Mouse (Mus musculus) cerebellum, adult 9-11 months (tissue): ENCODE measurements around the gene Mmp2.

Source experiments
- DNase-seq: peaks from one replicate; pipeline ENCODE4 v3.0.0; 2022

Gene Mmp2

DNA sequence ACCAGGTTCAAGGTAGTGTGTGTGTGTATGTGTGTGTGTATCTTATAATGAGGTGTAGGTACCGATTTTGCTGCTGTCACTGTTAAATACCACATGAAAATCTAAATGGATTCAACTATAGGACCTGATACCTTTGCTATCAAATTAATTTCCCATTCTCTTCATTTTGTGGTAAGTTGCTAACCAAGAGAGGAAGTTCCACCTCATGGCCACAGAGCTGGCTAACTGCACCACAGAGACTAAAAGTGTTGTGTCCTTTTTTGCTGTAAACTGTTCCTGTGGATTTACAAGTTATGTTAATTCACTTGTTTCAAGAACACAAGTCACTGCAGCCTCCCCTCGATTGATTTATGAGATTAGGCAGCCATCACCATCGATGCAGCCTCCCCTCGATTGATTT is 70.7 kb downstream of the Mmp2 start:
- DNase-seq: no peak

- DNase-seq: no peak
These were observed 72.5 kb downstream of the Mmp2 start for GRCm38 (mm10) chr8:92899590-92899989.

DNA sequence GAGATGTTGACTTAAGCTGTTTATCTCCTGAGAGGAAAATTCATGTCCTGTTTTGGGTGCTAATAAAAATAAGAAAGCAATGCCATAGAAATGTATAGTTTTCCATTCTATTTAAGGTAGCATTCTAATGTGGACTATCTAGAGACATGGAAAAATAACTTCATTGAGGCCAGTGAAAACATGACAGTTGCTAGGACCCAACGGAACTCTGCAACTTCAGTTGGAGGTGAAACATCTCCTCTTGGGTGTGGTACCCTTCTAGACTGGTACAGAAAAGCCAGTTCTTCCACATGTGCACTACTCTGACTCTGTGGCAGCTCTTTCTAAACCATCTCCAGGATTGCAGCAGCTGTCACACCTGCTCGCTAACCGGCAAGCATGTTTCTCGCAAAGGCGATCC is 74.0 kb downstream of the Mmp2 start, which contains the start of gene Capns2:
Capns2 (plus strand) TSS at position 301 of the 400 bp plus-strand sequence.
- DNase-seq: no peak

GRCm38 (mm10) chr8:92902981-92903380 is 75.9 kb downstream of the Mmp2 start:
- no peak for DNase-seq
